Mouse (Mus musculus) limb, embryonic 10.5 days (tissue): ENCODE measurements around the gene Mndal. TPM values are rescaled to one million over a fixed set of nuclear protein-coding genes. Genes with fewer than 3 reads are reported as not detected.
"Not testable (repeated sequence)": the region's sequence is repeated elsewhere in the genome, so short reads cannot be mapped to it uniquely, and the experiment has no call there.

Source experiments
- DNase-seq: peaks from one replicate; pipeline ENCODE4 v3.0.0-alpha.2; 2017; ENCODE audit warnings: low spot score
- H3K27ac ChIP-seq: fragments of 300-500 bp; sonication (generic); 2 replicates; pipeline ENCODE4 v1.5.1; 2016; ENCODE audit warnings: mild to moderate bottlenecking
- H3K27me3 ChIP-seq: fragments of 300-500 bp; sonication (generic); 2 replicates; pipeline ENCODE4 v1.6.1; 2016; ENCODE audit warnings: low read depth, mild to moderate bottlenecking; ENCODE audit not compliant: poor library complexity, severe bottlenecking
- H3K36me3 ChIP-seq: fragments of 300-500 bp; sonication (generic); 2 replicates; pipeline ENCODE4 v1.6.1; 2016; ENCODE audit warnings: mild to moderate bottlenecking, moderate library complexity
- H3K4me1 ChIP-seq: fragments of 300-500 bp; sonication (generic); 2 replicates; pipeline ENCODE4 v1.6.1; 2016
- H3K4me3 ChIP-seq: fragments of 300-500 bp; sonication (generic); 2 replicates; pipeline ENCODE4 v1.5.1; 2016; ENCODE audit warnings: mild to moderate bottlenecking, moderate library complexity
- H3K9me3 ChIP-seq: fragments of 300-500 bp; sonication (generic); replicated peaks from 2 replicates; pipeline ENCODE4 v1.6.1; 2016; ENCODE audit warnings: mild to moderate bottlenecking
- WGBS: fragments of 180-500 bp; shearing (Covaris S2); methylation state at CpG from one replicate; pipeline ENCODE4 v1.1.7; 2016; 5-methylcytosine and 5-hydroxymethylcytosine counted together
- polyA plus RNA-seq: library from polyadenylated mRNA; unstranded; fragments of >200 nt; fragmentation: Nextera tagmentation; extraction: Ambion mirVana; gene quantifications from 2 replicates; pipeline ENCODE4 v1.2.1, GENCODE M21; 2016

Mndal gene
- polyA plus RNA-seq, 1 experiment from 2014 or later = 0.43 TPM

GRCm38 (mm10) chr1:173919279-173919678, 23.0 kb downstream of the Mndal start:
- not testable (repeated sequence) for DNase-seq, H3K27ac ChIP-seq, H3K4me1 ChIP-seq, H3K27me3 ChIP-seq, H3K9me3 ChIP-seq, H3K4me3 ChIP-seq, H3K36me3 ChIP-seq
- 55% methylated on average over 3 of the region's 3 CpGs for WGBS

GRCm38 (mm10) chr1:173914559-173914958, 27.7 kb downstream of the Mndal start:
- Histone ChIP-seq H3K36me3 (no peaks in the 10 kb centered on the region), H3K27me3 (no peaks in the 10 kb centered on the region), H3K9me3 (no peaks in the 10 kb centered on the region), H3K4me1 (no peaks in the 10 kb centered on the region), H3K27ac (no peak overlapping the region), H3K4me3 (no peak overlapping the region)
- 83% methylated on average over 2 of the region's 2 CpGs for WGBS
- no peak for DNase-seq

DNA sequence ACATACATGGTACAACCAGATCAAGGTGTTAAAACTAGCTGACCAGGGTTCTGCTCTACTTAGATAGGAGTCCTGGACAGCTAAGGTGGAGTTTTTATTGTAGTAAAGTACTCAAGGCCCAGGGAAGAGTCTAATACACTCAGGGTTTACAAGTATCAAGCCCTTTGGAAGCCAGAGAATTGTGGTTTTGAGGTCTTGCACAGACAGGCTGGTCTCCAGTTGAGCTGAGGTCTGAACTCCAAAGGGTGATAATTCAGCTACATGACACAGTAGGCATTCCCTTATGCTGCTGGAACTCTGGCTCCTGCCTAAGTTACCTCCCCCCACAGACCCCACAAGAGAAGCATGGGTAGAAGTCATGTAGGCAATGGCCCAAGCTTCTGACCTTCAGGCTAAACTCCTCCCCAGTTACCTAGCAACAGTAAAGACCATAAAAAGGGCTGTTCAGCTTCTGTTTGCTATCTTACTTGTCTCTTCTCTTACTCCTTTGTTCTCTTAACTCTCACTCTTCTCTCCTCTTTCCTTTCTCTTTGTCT, 29.0 kb downstream of the Mndal start:
- DNase-seq, H3K36me3 ChIP-seq, H3K9me3 ChIP-seq, H3K4me3 ChIP-seq, H3K27me3 ChIP-seq, H3K4me1 ChIP-seq, H3K27ac ChIP-seq: not testable (repeated sequence)

GRCm38 (mm10) chr1:173912548-173913255, 29.6 kb downstream of the Mndal start, which contains the start of gene Ifi211:
Ifi211 (minus strand) TSS chr1:173913046.
- 87% methylated on average over 6 of the region's 6 CpGs for WGBS
- DNase-seq, H3K36me3 ChIP-seq, H3K27me3 ChIP-seq, H3K9me3 ChIP-seq, H3K27ac ChIP-seq, H3K4me3 ChIP-seq, H3K4me1 ChIP-seq: not testable (repeated sequence)

- H3K9me3 ChIP-seq = no peaks in the 10 kb centered on the region
- no peak overlapping the region for H3K4me3 ChIP-seq
- H3K27ac ChIP-seq = no peak overlapping the region
- no peaks in the 10 kb centered on the region for H3K27me3 ChIP-seq
- 91% methylated on average over 2 of the region's 2 CpGs for WGBS
- H3K4me1 ChIP-seq = no peaks in the 10 kb centered on the region
- DNase-seq = no peak
- H3K36me3 ChIP-seq = no peaks in the 10 kb centered on the region
These were observed 30.4 kb downstream of the Mndal start for GRCm38 (mm10) chr1:173911808-173912464.

DNA sequence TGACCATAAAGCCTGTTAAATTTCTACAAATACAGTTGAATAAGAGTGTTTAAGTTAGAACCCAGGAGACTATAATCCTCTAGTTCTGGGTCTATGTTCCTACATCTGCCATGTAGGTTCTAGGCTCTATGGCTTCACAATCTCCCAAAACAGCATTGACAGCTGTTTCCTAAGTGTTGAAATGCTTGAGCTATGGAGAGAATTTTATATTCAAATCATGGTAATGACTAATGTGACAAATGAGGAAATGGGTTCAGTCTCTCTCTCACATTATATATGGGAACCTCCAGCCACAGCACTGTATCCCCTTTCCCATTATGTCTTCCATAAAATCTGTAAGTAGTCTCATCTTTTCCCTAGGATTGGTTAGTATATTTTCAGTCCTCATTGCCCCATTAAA, 33.9 kb downstream of the Mndal start:
- H3K36me3 ChIP-seq, H3K4me3 ChIP-seq, H3K27me3 ChIP-seq, H3K4me1 ChIP-seq, H3K27ac ChIP-seq, H3K9me3 ChIP-seq, DNase-seq: not testable (repeated sequence)

- WGBS = 85% methylated on average over 4 of the region's 4 CpGs
- H3K4me1 ChIP-seq, H3K4me3 ChIP-seq, H3K27me3 ChIP-seq, DNase-seq, H3K27ac ChIP-seq, H3K36me3 ChIP-seq, H3K9me3 ChIP-seq: not testable (repeated sequence)
These were observed 36.4 kb downstream of the Mndal start for GRCm38 (mm10) chr1:173905885-173906284.

DNA sequence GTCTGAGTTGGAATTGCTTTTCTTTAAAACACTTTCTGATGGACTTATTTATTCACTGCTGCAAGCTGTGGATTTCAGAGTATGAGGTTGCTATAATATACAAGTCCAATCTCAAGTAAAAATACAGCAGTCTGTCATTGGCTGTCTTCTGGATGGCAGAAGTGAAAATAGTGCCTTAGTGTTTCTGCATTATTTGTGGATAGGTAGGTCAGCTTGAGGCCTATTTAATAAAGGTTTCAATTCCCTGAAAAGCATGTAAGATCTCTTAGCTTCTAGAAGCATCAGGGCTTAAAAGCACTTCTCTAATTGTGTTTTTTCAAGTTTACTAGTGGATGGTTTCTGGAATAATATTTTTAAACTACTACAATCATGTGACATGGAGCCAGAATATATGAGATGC, 52.5 kb downstream of the Mndal start:
- H3K4me3 ChIP-seq, H3K9me3 ChIP-seq, H3K36me3 ChIP-seq, H3K27ac ChIP-seq, H3K27me3 ChIP-seq, DNase-seq, H3K4me1 ChIP-seq: not testable (repeated sequence)

DNA sequence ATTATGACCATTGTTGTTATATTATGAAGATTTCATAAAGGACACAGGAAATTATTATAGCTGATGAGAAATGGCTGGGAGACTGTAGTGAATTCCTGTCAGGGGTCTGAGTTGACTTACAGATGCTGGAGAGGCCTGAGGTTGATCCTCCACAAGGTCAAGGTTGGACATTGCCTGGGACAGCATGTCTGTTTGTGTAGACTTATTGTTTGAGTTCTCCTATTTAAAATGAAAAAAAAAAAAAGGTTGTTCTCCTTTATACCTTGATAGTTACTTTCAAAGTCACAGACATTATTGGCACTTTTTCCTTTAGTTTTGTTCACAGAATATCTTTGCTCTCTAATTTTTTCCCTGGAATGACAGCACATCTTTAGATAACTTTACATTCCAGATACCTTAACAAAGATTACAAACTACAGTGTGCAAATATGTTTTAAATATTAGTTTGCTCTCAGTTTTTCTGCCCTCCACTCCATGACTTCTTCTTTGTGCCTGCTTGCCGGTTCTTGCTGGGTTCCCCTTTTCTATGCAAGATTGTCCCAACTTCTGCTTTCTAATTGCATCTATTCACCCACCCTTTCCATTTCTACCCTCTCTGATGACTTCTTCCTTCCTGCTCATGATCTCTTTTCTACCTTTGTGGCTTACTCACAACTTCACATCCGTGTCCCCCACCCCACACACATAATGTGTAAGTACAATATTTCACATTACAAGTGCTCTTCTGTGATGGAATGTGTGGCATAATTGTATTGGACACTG, 55.1 kb downstream of the Mndal start:
- not testable (repeated sequence) for H3K9me3 ChIP-seq, H3K4me3 ChIP-seq, H3K27ac ChIP-seq, H3K36me3 ChIP-seq, H3K27me3 ChIP-seq, DNase-seq, H3K4me1 ChIP-seq
- 100% methylated on average over 1 of the region's 2 CpGs for WGBS

GRCm38 (mm10) chr1:173880004-173880666, 62.2 kb downstream of the Mndal start:
- H3K4me3 ChIP-seq, H3K27ac ChIP-seq, H3K36me3 ChIP-seq, H3K4me1 ChIP-seq, DNase-seq, H3K27me3 ChIP-seq, H3K9me3 ChIP-seq: not testable (repeated sequence)
- 84% methylated on average over 3 of the region's 3 CpGs for WGBS

DNA sequence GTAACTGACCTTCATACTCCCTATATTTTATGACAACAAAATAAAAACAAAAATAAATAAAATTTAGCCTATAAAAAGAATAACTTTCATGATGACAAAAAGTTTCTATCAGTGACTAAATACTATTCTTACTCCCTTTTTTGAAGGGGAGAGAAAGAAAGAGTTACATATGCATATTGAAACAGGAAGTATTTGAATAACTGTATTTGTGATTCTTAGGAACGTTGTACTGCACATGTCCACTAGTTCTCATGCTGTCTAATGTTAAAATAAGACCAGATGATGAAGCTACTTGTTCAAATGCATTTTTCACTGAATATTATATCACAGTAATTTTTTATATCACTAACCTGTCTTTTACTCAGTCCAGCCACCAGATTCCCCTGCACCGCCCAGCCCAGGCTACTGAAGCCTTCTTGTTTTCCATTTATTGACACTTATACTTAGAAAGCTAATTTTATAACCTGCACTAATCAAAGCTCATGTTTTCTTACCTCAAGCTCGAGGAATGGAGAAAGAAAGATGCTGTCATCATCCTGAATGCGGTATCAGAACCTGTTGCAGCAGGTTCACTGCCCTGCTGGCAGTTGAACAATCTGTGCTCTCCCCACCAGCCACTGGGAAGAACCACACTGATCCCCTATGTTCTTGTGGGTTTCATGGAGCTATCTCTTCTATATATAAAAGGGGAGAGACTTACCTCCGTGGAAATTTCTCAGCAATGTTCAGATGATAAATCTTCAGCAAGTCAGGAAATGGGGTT, 62.9 kb downstream of the Mndal start:
- not testable (repeated sequence) for H3K27ac ChIP-seq, H3K4me3 ChIP-seq, H3K4me1 ChIP-seq, H3K36me3 ChIP-seq, H3K27me3 ChIP-seq, H3K9me3 ChIP-seq, DNase-seq
- 85% methylated on average over 5 of the region's 5 CpGs for WGBS

DNA sequence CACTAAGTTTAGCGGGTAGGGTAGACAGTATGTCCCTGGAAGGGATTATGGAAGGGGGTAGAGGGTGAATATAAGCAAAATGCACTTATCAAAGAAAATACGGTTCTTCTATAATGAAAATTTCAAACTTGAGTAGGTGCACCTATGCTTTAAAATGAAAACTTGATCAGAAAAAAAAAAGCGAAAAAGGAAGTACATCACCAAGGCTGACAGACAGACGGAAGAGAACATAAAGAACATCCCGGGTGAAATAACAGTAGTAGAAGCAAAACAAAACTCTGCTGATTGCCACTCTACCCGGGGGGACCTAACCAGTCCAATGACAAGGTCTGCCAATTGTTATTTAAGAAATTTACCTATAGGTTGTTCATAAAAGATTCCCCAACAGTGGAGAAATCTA, 64.0 kb downstream of the Mndal start:
- H3K27ac ChIP-seq, H3K36me3 ChIP-seq, H3K4me1 ChIP-seq, H3K9me3 ChIP-seq, DNase-seq, H3K4me3 ChIP-seq, H3K27me3 ChIP-seq: not testable (repeated sequence)
- WGBS = 91% methylated on average over 6 of the region's 6 CpGs
